Mouse (Mus musculus) left cerebral cortex, postnatal 4 days (tissue): ENCODE data around the gene Tspan4. TPM values are rescaled to one million over a fixed set of nuclear protein-coding genes. Genes with fewer than 3 reads are reported as not detected.
A peak's percentile ranks its signal among the peaks of the same experiment; 100 is the strongest.

Experiments
- DNase-seq: peaks from one replicate; pipeline ENCODE4 v3.0.0-alpha.2; 2022
- intact Hi-C: fragments of 180-260 bp; cut with DNase I; formaldehyde crosslinking; loops from one replicate; pipeline ENCODE4 v1.15.1; 2025
- total RNA-seq, 2 experiments: library from RNA; stranded (reverse); gene quantifications; 2 replicates each; pipeline ENCODE4 v1.2.3; 2021

Gene Tspan4
- total RNA-seq, 2 experiments from 2014 or later: 33.5 to 35.9 TPM

- peak; percentile 85 for DNase-seq
- intact Hi-C loops: no loop called here
These were observed 65.5 kb downstream of the Tspan4 start for GRCm38 (mm10) chr7:141540312-141541081.

GRCm38 (mm10) chr7:141541681-141542080 lies 66.6 kb downstream of the Tspan4 start:
- intact Hi-C loops: no loop called here
- DNase-seq: no peak

- intact Hi-C loops: no loop called here
- DNase-seq: no peak
These were observed 67.5 kb downstream of the Tspan4 start for GRCm38 (mm10) chr7:141542588-141542987.

Other genes with a start within 250 kb of the Tspan4 start
- 10 to 100 TPM; 81.2 to 89.1 TPM for gene Phrf1, start 246.5 kb upstream of the Tspan4 start, total RNA-seq
- 1 to 10 TPM in 1 of 2 experiments, under 1 TPM in 1; 0.28 to 1.1 TPM for gene Irf7, start 208.8 kb upstream of the Tspan4 start, total RNA-seq
- gene Cdhr5, start 198.5 kb upstream of the Tspan4 start, total RNA-seq: not detected
- under 1 TPM; 0.62 to 0.86 TPM for gene Sct, start 196.1 kb upstream of the Tspan4 start, total RNA-seq
- under 1 TPM; 0.48 to 0.54 TPM for gene Drd4, start 183.2 kb upstream of the Tspan4 start, total RNA-seq
- 100 to 1,000 TPM; 246 to 267 TPM for gene Deaf1, start 147.6 kb upstream of the Tspan4 start, total RNA-seq
- gene Tmem80, start 147.5 kb upstream of the Tspan4 start, total RNA-seq: 10 to 100 TPM; 21.1 to 21.9 TPM
- under 1 TPM; 0.86 to 0.97 TPM for gene Eps8l2, start 136.4 kb upstream of the Tspan4 start, total RNA-seq
- gene Taldo1, start 83.0 kb upstream of the Tspan4 start, total RNA-seq: 100 to 1,000 TPM; 146 to 152 TPM
- gene Gatd1, start 61.1 kb upstream of the Tspan4 start, total RNA-seq: 10 to 100 TPM; 43.1 to 44.6 TPM
- 100 to 1,000 TPM; 111 to 122 TPM for gene Cend1, start 45.7 kb upstream of the Tspan4 start, total RNA-seq
- 100 to 1,000 TPM; 196 to 217 TPM for gene Slc25a22, start 37.3 kb upstream of the Tspan4 start, total RNA-seq
- gene Pidd1, start 31.2 kb upstream of the Tspan4 start, total RNA-seq: 1 to 10 TPM; 5.5 to 6.6 TPM
- 100 to 1,000 TPM; 894 to 998 TPM for gene Rplp2, start 27.9 kb upstream of the Tspan4 start, total RNA-seq
- 10 to 100 TPM; 13.9 to 16.0 TPM for gene Pnpla2, start 20.0 kb upstream of the Tspan4 start, total RNA-seq
- 1 to 10 TPM; 4.4 to 4.9 TPM for gene Cracr2b, start 14.1 kb upstream of the Tspan4 start, total RNA-seq
- 10 to 100 TPM; 46.7 to 50.6 TPM for gene Cd151, start 7.8 kb upstream of the Tspan4 start, total RNA-seq
- gene Polr2l, start 108 bp upstream of the Tspan4 start, total RNA-seq: 10 to 100 TPM; 38.5 to 40.1 TPM
- gene Chid1, start 64.6 kb downstream of the Tspan4 start, total RNA-seq: 10 to 100 TPM; 48.7 to 55.4 TPM
- gene Ap2a2, start 86.9 kb downstream of the Tspan4 start, total RNA-seq: 100 to 1,000 TPM; 216 to 228 TPM
- not detected for gene Muc6, start 180.1 kb downstream of the Tspan4 start, total RNA-seq
- 1 to 10 TPM in 1 of 2 experiments, under 1 TPM in 1; 0.68 to 1.4 TPM for gene Muc2, start 215.1 kb downstream of the Tspan4 start, total RNA-seq